Mouse (Mus musculus): Measurements from ENCODE around the gene Spsb2. TPM values are rescaled to one million over a fixed set of nuclear protein-coding genes. Genes with fewer than 3 reads are reported as not detected.

The Spsb2 gene
- 11.7 and 12.7 TPM in 2 replicates for polyA plus RNA-seq (2015; fragmentation: Nextera tagmentation; extraction: Ambion mirVana)

DNA sequence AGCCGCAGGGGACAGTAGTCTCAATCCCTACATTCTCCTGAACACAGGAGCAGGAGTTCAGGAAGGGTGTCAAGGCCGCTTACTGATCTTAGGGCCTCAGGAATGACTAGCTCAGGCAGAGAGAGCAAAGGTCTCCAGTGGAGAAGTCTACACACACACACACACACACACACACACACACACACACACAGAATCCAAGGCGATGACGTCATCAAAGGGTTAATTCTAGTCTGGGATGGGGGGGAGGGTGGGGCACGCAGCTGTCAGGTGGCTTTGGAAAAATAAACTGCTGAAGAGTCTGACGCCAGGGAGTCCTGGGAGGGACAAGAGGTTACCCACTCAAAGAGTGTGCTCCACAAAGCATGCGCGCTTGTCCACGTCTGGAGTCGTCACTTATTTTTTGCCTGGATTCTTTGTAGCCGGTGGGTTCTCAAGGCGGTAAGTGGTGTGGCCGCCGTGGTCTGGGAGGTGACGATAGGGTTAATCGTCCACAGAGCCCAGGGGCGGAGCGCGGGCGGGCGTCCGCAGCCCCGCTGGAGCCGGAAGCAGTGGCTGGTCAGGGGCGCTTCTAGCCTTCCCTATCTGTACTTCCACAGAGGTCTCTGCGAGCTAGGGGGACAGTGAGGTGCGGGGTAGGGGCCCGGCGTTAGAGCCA is at the start of gene Spsb2:
Gene Spsb2, plus strand, starts transcription at position 304 of the 655 bp plus-strand sequence.
- peak; percentile 70 for ATAC-seq (ENCODE audit: insufficient read depth, low FRiP score, low read depth)

GRCm38 (mm10) chr6:124758849-124759232 is 49.6 kb upstream of the Spsb2 start:
- WGBS: 48% methylated on average over 2 of the region's 2 CpGs
- peak overlapping the region; percentile 96 for H3K27ac ChIP-seq
- H3K9ac ChIP-seq: no peak overlapping the region
- H3K4me2 ChIP-seq: peak overlapping the region; percentile 61
- H3K36me3 ChIP-seq: no peaks in the 10 kb centered on the region
- ATAC-seq (ENCODE audit: insufficient read depth, low FRiP score, low read depth): no peak
- H3K9me3 ChIP-seq: no peaks in the 10 kb centered on the region
- H3K27me3 ChIP-seq (replicated peaks): no peaks in the 10 kb centered on the region
- H3K4me3 ChIP-seq (replicated peaks): no peak overlapping the region; the same call in 1 of the 2 replicates
- H3K4me1 ChIP-seq: peaks cover 46% of the 10 kb centered on the region

More for the DNA sequence above, at the start of gene Spsb2:
- H3K27ac ChIP-seq: peak within 1 kb of the TSS; percentile 96
- H3K4me2 ChIP-seq: peak within 1 kb of the TSS; percentile 97
- H3K4me3 ChIP-seq (replicated peaks): peak within 1 kb of the TSS; percentile 68
- H3K27me3 ChIP-seq (replicated peaks): no peaks in the 10 kb centered on the region
- peaks cover 44% of the 10 kb centered on the region for H3K4me1 ChIP-seq
- peaks cover 16% of the 10 kb centered on the region for H3K36me3 ChIP-seq
- H3K9me3 ChIP-seq: no peaks in the 10 kb centered on the region
- WGBS: 3% methylated on average over 29 of the region's 29 CpGs
- peak within 1 kb of the TSS; percentile 58 for H3K9ac ChIP-seq

DNA sequence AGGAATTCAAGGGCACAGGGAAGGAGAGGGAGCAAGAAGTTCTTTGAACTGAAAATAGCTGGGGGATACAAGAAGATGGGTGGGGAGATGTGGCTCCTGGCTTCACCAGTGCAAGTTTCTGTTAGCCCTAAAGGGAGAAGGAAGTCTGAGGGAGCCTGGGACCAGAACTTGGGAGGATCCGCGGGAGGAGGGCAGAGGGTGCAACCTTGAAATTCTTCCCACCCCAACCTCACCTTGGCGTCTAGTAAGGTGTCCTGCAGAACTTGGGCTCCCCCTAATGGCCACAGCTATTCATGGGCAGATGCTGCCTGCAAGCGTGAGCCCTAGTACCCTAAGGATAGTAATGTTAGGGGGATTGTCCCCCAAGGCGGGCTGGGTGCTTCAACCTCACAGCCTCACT is 49.2 kb upstream of the Spsb2 start:
- Histone ChIP-seq H3K36me3 (no peaks in the 10 kb centered on the region), H3K27ac (peak overlapping the region; percentile 96), H3K9me3 (no peaks in the 10 kb centered on the region), H3K27me3 (replicated peaks) (no peaks in the 10 kb centered on the region), H3K4me1 (peaks cover 42% of the 10 kb centered on the region), H3K4me2 (peak overlapping the region; percentile 61), H3K4me3 (replicated peaks) (no peak overlapping the region; the same call in 1 of the 2 replicates), H3K9ac (no peak overlapping the region)
- WGBS: 3% methylated on average over 5 of the region's 5 CpGs
- peak; percentile 2; the same call in 1 of the 2 replicates for ATAC-seq (ENCODE audit: insufficient read depth, low FRiP score, low read depth)

GRCm38 (mm10) chr6:124765951-124766350 is 42.5 kb upstream of the Spsb2 start:
- Histone ChIP-seq H3K9ac (no peak overlapping the region), H3K4me2 (no peak overlapping the region), H3K36me3 (no peaks in the 10 kb centered on the region), H3K4me3 (replicated peaks) (no peak overlapping the region), H3K27ac (no peak overlapping the region), H3K9me3 (no peaks in the 10 kb centered on the region), H3K4me1 (peaks cover 18% of the 10 kb centered on the region), H3K27me3 (replicated peaks) (peaks cover 7% of the 10 kb centered on the region; the same call in 1 of the 2 replicates)
- no peak for ATAC-seq (ENCODE audit: insufficient read depth, low FRiP score, low read depth)
- 86% methylated on average over 7 of the region's 7 CpGs for WGBS

DNA sequence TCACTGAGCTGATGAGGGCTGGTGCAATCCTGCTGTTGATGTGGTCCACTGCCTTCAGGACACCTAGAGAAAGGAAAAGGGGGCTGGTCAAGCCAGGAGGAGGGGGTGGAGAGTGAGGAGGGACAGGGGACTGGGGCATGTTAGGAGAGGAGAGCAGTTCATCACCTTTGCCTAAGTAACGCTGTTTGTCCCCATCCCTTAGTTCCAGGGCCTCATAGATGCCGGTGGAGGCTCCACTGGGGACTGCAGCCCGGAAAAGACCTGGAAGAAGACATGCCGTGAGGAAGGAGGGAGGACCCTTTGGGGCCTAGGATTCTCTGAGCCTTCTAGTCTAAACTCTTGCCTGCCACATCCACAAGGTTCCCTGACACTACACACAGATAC is 40.9 kb upstream of the Spsb2 start:
- WGBS: 59% methylated on average over 4 of the region's 4 CpGs
- Histone ChIP-seq H3K4me2 (no peak overlapping the region), H3K36me3 (no peaks in the 10 kb centered on the region), H3K27ac (no peak overlapping the region), H3K4me1 (peaks cover 18% of the 10 kb centered on the region), H3K9ac (no peak overlapping the region), H3K4me3 (replicated peaks) (no peak overlapping the region), H3K27me3 (replicated peaks) (peaks cover 7% of the 10 kb centered on the region; the same call in 1 of the 2 replicates), H3K9me3 (no peaks in the 10 kb centered on the region)
- no peak for ATAC-seq (ENCODE audit: insufficient read depth, low FRiP score, low read depth)

DNA sequence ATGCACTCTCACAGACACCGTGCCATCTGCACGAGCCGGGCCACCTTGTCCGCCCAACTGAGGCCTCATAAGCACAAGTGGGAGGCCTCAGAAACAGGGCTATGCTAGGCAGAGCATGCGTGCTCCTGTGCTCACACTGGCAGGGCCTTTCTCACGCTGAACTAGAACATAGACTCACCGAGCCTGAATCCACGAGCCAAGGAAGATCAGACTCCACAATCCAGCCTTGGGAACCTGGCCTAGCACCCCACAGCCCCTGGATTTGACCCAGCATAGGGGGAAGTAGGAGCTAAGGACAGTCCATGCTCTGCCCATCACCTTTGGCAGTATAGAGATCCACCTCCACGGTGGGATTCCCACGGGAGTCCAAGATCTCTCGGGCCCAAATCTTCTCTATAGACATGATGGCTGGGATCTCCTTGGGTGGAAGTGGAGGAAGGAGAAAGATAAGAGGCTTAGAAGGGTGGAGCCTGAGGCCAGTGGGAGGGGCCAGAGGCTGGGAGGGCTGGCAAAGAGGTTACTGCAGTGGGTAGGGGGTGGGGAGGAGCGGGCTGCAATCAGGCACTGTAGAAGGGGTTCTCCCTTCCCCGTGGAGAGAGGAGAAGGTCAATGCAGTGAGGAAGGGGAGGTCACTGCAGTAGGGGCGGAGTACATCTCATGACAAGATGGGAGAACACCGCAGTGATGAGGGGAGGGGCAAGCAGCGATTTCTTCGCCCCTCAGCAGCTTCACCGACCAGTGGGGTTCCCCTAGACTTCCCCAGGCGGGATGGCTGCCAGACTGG is 40.3 kb upstream of the Spsb2 start:
- H3K27me3 ChIP-seq (replicated peaks): peaks cover 7% of the 10 kb centered on the region; the same call in 1 of the 2 replicates
- no peaks in the 10 kb centered on the region for H3K9me3 ChIP-seq
- H3K4me2 ChIP-seq: peak overlapping the region; percentile 95
- H3K36me3 ChIP-seq: no peaks in the 10 kb centered on the region
- H3K9ac ChIP-seq: no peak overlapping the region
- no peak overlapping the region for H3K27ac ChIP-seq
- H3K4me1 ChIP-seq: peaks cover 18% of the 10 kb centered on the region
- 0 out of 2 replicates have a peak, but pooled peaks have one; percentile 33 for ATAC-seq (ENCODE audit: insufficient read depth, low FRiP score, low read depth)
- peak overlapping the region; percentile 56; the same call in 1 of the 2 replicates for H3K4me3 ChIP-seq (replicated peaks)
- WGBS: 37% methylated on average over 19 of the region's 19 CpGs

DNA sequence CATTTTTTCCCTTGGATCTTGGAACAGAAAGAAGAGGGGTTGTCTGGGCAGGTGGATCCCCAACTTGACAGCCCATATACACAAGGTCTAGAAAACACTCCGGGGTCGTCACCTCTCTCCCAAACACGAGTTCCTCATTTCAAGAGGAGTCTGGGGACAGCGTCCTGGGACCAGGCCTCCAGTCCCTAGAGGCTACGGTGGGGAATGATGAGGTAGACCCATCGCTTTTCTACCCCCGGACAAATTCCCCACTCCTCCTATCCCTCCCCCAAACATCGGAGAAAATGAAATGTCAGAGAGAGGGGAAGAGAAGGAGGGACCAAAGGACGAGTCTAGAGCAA is 39.8 kb upstream of the Spsb2 start:
- H3K9ac ChIP-seq: no peak overlapping the region
- ATAC-seq (ENCODE audit: insufficient read depth, low FRiP score, low read depth): no peak

DNA sequence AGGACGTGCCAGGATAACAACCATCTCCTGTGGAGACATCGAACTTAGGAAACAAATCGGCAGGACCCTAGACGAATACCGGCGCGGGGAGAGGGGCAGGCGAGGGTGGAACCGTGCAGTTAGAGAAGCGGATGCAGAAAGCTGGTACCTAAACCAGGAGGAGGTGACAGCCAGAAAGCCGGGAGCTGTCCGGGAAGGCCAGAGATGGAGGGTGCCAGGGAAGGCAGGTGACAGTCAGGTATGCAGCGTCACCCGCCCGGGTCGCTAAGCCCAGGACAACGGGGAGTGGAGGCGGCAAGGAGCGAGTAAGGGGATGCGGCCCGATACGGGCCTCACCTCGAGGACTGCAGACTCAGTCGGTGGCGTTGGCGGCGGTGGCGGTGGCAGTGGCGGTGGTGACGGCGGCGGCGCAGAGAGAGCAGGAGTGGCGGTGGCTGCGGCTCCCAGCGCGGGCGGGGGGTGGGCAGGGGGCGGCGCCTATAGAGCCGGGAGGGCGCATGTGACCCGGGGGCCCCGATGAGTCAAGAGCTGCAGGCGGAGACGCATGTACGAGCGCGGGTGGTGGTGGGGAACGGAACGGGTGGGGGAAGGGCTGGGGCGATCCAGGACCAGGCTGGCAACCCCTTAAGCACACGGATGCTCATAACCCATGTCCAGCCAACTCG is 39.2 kb upstream of the Spsb2 start, which contains the start of gene Eno2:
Gene Eno2, minus strand, starts transcription at position 573 of the 665 bp plus-strand sequence.
- H3K27ac ChIP-seq: no peak within 1 kb of the TSS
- H3K9ac ChIP-seq: peak within 1 kb of the TSS; percentile 43
- peak within 1 kb of the TSS; percentile 95 for H3K4me2 ChIP-seq
- peaks cover 7% of the 10 kb centered on the region; the same call in 1 of the 2 replicates for H3K27me3 ChIP-seq (replicated peaks)
- H3K4me1 ChIP-seq: peaks cover 18% of the 10 kb centered on the region
- no peaks in the 10 kb centered on the region for H3K9me3 ChIP-seq
- 1% methylated on average over 52 of the region's 54 CpGs for WGBS
- ATAC-seq (ENCODE audit: insufficient read depth, low FRiP score, low read depth): peak; percentile 67; the same call in 1 of the 2 replicates
- H3K4me3 ChIP-seq (replicated peaks): peak within 1 kb of the TSS; percentile 56
- no peaks in the 10 kb centered on the region for H3K36me3 ChIP-seq

More for the DNA sequence above, 39.8 kb upstream of the Spsb2 start:
- Histone ChIP-seq H3K27ac (no peak overlapping the region), H3K27me3 (replicated peaks) (peaks cover 7% of the 10 kb centered on the region; the same call in 1 of the 2 replicates), H3K36me3 (no peaks in the 10 kb centered on the region), H3K4me1 (peaks cover 18% of the 10 kb centered on the region), H3K4me3 (replicated peaks) (peak overlapping the region; percentile 56), H3K4me2 (peak overlapping the region; percentile 95), H3K9me3 (no peaks in the 10 kb centered on the region)
- 7% methylated on average over 9 of the region's 9 CpGs for WGBS

DNA sequence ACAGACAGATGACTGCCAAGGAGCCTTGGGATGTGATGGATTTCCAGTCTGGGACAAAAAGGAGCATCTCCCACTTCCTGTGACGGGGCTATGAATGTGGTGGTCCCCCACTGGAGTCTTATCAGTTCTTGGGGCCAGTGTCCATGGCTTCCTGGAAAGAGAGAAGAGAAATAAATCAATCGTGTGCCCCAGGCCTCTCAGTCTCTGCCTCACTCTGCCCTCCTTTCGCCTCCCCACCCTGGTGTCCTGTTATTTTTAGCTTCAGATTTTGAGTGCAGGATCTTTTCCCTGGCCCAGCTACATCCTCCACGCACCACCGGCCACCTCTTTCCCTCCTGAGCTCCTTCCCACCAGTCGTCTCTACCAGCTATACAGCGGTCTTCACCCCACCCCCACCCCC is 38.4 kb upstream of the Spsb2 start:
- Histone ChIP-seq H3K9me3 (no peaks in the 10 kb centered on the region), H3K4me3 (replicated peaks) (peak overlapping the region; percentile 56; the same call in 1 of the 2 replicates), H3K4me1 (peaks cover 18% of the 10 kb centered on the region), H3K36me3 (no peaks in the 10 kb centered on the region), H3K27ac (no peak overlapping the region), H3K9ac (no peak overlapping the region), H3K27me3 (replicated peaks) (peaks cover 7% of the 10 kb centered on the region; the same call in 1 of the 2 replicates), H3K4me2 (peak overlapping the region; percentile 95)
- 51% methylated on average over 7 of the region's 7 CpGs for WGBS
- no peak for ATAC-seq (ENCODE audit: insufficient read depth, low FRiP score, low read depth)

GRCm38 (mm10) chr6:124770511-124770910 is 38.0 kb upstream of the Spsb2 start:
- H3K27ac ChIP-seq: no peak overlapping the region
- no peak overlapping the region for H3K4me3 ChIP-seq (replicated peaks)
- no peak overlapping the region for H3K9ac ChIP-seq
- H3K27me3 ChIP-seq (replicated peaks): peaks cover 7% of the 10 kb centered on the region; the same call in 1 of the 2 replicates
- no peaks in the 10 kb centered on the region for H3K36me3 ChIP-seq
- H3K4me1 ChIP-seq: peaks cover 18% of the 10 kb centered on the region
- no peak overlapping the region for H3K4me2 ChIP-seq
- no peak for ATAC-seq (ENCODE audit: insufficient read depth, low FRiP score, low read depth)
- WGBS: 84% methylated on average over 15 of the region's 15 CpGs
- no peaks in the 10 kb centered on the region for H3K9me3 ChIP-seq

DNA sequence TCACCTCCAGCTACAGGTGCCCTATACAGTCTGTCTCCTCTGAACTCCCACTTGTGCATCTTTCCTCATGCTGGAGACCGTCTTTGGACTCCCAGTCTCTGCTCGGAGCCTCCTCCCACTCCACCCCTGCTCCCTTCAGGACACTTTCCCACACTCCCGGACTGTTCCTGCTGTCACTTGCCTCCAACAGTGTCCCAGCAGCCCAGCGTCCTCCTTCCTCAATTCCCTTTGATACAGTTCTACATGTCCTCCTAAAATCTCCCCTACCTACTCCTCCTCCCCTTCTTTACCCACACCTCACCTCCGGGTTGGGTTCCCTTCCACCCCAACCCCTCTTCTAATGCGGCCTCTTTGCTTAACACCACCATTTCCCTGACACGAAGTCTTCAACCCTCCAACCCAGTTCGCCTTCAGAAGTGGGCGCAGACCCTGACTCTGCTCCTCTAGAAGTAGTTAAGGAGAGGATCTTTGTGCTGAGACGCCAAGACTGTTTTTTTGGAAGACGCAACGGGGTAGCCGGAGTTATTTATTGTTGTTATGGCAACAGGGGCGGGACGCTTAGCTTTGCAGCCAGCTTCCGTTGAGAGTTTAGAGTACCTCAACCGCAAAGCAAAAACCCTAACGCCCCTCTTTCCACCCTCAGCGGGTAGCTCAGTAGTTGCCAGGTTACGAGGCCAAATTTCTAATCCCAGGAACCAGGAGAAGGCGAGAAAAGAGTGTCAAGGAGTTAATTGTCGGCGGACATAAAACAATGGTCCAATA is 29.1 kb upstream of the Spsb2 start, which contains the start of gene Lrrc23:
Gene Lrrc23, minus strand, starts transcription at position 506 of the 762 bp plus-strand sequence.
- Histone ChIP-seq H3K9me3 (no peaks in the 10 kb centered on the region), H3K36me3 (no peaks in the 10 kb centered on the region), H3K27ac (no peak within 1 kb of the TSS), H3K9ac (0 out of 2 replicates have a peak within 1 kb of the TSS, but pooled peaks have one; percentile 4), H3K4me2 (peak within 1 kb of the TSS; percentile 70), H3K27me3 (replicated peaks) (peaks cover 6% of the 10 kb centered on the region; the same call in 1 of the 2 replicates), H3K4me1 (peaks cover 9% of the 10 kb centered on the region), H3K4me3 (replicated peaks) (peak within 1 kb of the TSS; percentile 33)
- ATAC-seq (ENCODE audit: insufficient read depth, low FRiP score, low read depth): no peak
- 3% methylated on average over 23 of the region's 23 CpGs for WGBS
